Mouse (Mus musculus): ENCODE data around the gene Lztr1.
A peak's percentile ranks its signal among the peaks of the same experiment; 100 is the strongest.

The Lztr1 gene

DNA sequence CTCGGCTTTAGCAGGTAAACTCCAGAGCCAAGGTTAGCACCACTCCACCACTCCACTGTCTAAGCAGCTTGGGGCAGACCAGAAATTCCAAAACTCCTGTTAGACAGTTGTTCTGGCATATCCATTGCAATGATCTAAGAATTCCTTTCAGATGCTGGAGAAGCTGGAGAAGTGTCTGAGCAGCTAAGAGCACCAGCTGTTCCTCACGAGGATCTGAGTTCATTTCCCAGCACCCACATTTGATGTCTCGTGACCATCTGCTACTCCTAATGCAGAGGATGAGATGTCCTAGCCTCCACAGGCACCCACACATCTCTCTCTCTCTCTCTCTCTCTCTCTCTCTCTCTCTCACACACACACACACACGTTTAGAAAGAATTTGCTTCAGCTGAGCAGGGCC is 48.4 kb downstream of the Lztr1 start:
- DNase-seq (ENCODE audit: low read depth, low spot score) = no peak

DNA sequence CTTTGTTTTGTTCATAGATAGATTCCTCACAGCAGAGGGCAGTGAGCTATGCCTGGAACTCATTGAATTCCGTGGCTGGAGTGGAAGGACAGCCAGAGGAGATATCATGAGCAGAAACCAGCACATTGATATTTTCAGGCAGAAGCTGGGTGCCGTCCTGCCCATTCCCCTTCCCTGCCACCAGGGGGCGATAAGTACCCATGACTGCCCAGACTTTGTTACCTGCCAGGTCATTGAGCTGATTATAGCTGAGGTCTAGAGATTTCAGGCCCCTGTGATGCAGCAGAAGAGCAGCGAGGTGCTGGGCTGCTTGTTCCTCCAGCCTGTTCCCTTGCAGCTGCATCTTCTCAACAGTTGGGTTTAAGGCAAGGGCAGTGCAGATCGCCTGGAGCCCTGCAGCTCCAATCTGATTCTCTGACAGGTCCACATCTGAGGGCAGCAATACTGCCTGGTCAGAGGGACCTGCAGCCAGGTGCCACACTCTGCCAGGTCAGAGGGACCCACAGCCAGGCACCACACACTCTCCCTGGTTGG is 49.5 kb downstream of the Lztr1 start:
- DNase-seq (ENCODE audit: low read depth, low spot score) = peak; percentile 56

DNA sequence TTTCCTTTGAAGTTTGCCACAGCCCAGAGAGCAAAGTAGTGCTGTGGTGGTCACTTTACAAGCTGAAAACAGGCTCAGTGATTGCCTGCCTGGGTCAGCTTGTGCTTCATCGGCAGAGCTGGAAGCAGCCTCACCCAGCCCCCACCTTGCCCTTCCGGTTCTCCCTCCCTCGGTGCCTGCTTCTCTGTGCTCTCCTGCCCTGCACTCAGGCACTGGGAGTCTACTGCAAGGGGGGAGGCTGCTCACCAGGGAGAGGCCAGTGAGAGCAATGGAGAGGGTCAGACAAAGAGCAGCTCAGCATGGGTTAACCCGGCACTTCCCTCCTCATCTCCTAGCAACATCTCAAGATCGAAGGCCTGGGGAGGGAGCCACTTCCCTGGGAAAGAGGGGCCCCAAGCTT is 50.3 kb downstream of the Lztr1 start:
- DNase-seq (ENCODE audit: low read depth, low spot score) = no peak

DNA sequence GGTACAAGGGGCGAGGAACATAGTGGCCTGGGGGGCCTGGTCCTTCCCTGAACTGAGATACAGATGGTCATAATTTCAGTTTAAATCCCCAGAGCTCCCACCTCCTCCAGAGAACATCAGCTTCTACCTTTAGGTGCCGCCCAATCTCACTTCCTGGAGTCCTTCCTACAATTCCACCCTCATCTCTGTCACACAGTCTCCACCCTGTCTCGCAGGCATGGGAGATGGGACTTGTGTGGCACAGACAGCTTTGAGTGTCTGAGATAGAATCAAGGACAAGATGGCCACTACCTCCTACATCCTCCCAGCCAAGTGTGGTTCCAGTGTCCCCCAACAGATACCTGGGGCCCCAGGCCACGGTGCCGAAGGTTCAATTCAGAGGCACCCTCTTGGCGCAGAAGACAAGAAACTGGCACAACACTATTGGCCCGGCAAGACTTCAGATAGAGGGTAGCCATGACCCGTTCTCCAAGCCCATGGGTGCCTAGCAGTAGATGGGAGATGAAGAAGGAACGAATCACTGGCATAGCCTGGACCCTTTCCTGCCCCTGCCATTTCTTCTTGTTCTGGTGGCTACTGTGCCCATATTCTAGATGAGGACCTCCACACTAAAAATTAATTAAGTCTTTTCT is 51.0 kb downstream of the Lztr1 start:
- no peak for DNase-seq (ENCODE audit: low read depth, low spot score)

DNA sequence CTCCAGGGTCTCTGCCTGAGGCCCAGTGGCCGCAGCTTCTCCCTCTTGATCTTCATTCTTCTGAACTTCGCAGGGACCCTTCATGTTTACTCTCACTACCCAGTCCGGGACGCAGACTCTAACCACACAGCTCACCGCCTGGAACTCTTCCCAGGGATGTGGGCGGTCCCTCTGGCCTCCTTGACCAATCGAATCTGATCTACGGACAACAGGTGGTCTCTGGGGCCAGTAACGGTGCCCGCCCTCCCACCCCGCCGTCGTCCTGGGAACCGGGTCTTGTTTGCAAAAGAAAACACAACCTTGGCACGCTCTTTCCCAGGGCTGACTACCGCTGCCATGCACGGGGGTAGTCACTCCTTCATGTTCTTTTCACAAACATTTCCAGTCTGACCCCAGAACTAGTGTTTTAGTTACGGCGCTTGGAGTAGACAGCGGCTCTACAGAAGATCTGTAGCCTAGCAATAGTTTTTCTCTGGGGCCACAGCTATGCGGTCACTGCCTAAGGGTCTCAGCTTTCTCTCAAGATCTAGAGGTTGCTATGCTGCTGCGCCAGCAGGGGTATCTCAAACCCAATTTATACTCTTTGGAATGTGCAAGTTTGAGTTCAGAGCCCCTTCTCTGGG is 52.8 kb downstream of the Lztr1 start, which contains the start of gene Lrrc74b:
TSS of gene Lrrc74b (minus strand) at position 120 of the 623 bp plus-strand sequence.
- DNase-seq (ENCODE audit: low read depth, low spot score) = no peak

DNA sequence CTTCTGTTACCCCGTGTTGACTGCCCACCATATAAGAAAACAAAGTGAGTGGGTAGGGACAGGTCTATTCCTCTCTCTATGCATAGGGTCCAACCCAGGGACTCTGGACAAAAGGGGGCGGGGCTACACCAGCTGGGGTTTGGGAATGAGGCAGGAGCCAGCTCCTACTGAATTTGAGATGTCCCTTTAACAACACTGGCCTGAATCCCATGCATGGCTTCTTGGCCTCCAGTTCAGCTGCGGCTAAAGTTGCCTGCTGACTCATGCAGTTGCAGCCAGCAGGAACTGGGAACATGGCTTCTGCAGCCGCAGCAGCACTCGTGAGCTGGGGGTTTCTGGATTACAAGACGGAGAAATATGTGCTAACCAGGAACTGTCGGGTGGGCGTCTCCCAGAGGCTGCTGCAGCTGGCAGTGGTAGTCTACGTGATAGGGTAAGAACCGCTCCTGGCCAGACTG is 53.3 kb downstream of the Lztr1 start, which contains the start of gene P2rx6:
TSS of gene P2rx6 (plus strand) at position 135 of the 458 bp plus-strand sequence.
- DNase-seq (ENCODE audit: low read depth, low spot score) = no peak

DNA sequence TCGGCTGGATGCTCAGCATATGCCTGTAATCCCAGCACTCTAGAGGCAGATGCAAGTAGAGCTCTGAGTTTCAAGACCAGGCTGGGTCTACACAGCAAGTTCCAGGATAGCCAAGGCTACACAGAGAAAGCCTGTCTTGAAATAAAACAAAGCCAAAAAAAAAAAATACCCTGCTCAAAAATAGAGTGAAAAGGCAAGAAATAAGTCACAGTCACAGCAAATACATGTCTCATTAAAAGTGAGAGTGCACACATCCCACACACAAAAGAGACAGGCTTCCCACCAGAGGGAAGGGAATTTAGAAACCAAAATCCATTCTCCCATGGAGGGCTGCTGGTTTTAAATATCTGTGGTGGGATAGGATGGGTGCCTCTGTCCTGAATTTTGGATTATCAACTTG is 55.1 kb downstream of the Lztr1 start:
- no peak for DNase-seq (ENCODE audit: low read depth, low spot score)

DNA sequence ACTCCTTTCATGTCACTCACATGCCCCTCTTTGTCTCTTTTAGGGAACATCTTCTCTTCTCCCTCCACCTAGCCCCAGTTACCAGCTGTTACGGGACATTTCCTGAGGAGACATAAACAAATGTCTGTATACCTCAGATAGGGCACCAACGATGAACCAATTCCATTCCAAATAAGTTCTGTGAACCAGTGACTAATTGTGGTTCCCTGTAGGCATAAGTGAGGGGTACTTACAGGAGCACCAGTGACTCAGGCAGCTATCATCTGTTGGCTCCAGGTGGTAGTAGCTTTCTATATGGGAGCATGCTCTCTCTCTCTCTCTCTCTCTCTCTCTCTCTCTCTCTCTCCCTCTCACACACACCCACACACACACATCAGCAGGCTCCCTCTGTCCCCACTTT is 55.7 kb downstream of the Lztr1 start:
- no peak for DNase-seq (ENCODE audit: low read depth, low spot score)

DNA sequence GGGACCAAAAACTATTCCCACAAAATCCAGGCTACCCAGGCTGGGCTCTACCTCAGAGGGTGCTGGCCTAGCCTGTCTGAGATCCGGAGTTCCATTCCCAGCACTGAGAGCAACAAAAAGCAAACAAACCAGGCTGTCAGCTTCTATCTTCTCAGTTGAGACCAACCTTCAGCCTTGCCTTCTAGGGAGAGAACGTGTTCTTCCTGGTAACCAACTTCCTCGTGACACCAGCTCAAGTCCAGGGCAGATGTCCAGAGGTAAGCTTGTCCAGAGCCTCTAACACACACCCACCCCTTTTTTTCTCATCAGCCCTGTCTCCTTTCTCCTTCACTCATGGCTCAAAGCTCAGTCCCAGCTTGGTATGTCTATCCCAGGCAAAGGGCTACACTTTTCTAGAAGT is 56.3 kb downstream of the Lztr1 start:
- no peak for DNase-seq (ENCODE audit: low read depth, low spot score)

DNA sequence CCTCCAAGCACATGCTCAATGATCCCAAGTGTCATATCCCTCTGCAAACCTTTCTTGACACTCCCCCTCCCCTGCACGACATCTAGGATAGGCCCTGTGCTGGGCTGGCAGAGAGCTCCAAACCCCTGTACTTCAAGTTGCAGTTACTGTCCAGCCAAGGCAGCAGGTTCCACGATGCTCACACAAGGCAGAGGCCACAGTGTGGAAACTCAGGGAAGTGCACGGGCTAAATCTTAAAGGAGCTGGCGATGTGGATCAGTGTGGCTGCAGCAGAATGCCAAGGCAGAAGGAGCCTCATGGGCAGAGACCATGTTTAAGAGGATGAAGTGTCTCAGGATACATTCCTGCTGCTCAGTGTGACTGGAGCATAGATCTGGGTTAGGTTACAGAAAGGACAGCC is 57.7 kb downstream of the Lztr1 start:
- DNase-seq (ENCODE audit: low read depth, low spot score) = no peak

All from CD4-positive helper T cell, adult 2 months (primary cell).